Mouse (Mus musculus) embryonic facial prominence, embryonic 12.5 days (tissue): Measurements from ENCODE around the gene Zfp81. TPM values are rescaled to one million over a fixed set of nuclear protein-coding genes. Genes with fewer than 3 reads are reported as not detected.

Source experiments
- polyA plus RNA-seq: library from polyadenylated mRNA; unstranded; fragments of >200 nt; fragmentation: Nextera tagmentation; extraction: Ambion mirVana; gene quantifications from 2 replicates; pipeline ENCODE4 v1.2.1, GENCODE M21; 2016

Gene Zfp81
- polyA plus RNA-seq, 1 experiment from 2014 or later = 12.8 TPM

Other genes starting within 250 kb of the Zfp81 start
- gene Morc2b, start 219.2 kb downstream of the Zfp81 start, polyA plus RNA-seq = not detected in 2 replicates
- gene Olfr55, start 190.4 kb downstream of the Zfp81 start, polyA plus RNA-seq = not detected in 2 replicates
- not detected in 2 replicates for gene Olfr239, start 167.6 kb downstream of the Zfp81 start, polyA plus RNA-seq
- not detected in 2 replicates for gene Olfr1564, start 137.2 kb downstream of the Zfp81 start, polyA plus RNA-seq
- 20.1 and 20.8 TPM in 2 replicates for gene Zfp955a, start 103.7 kb downstream of the Zfp81 start, polyA plus RNA-seq
- 0.03 TPM in 1 of 2 replicates, not detected in the other for gene Olfr63, start 94.2 kb downstream of the Zfp81 start, polyA plus RNA-seq
- 14.1 and 15.5 TPM in 2 replicates for gene Zfp955b, start 69.3 kb downstream of the Zfp81 start, polyA plus RNA-seq
- 22.3 and 25.9 TPM in 2 replicates for gene Zfp101, start 35.8 kb upstream of the Zfp81 start, polyA plus RNA-seq
- gene Actl9, start 74.0 kb upstream of the Zfp81 start, polyA plus RNA-seq = not detected in 2 replicates
- gene Adamts10, start 165.3 kb upstream of the Zfp81 start, polyA plus RNA-seq = 93.7 and 112 TPM in 2 replicates
- gene Myo1f, start 196.8 kb upstream of the Zfp81 start, polyA plus RNA-seq = 3.5 and 3.6 TPM in 2 replicates